Mouse (Mus musculus): Measurements from ENCODE around the gene Eif4h. TPM values are rescaled to one million over a fixed set of nuclear protein-coding genes. Genes with fewer than 3 reads are reported as not detected.

The Eif4h gene
- total RNA-seq, 2 experiments from 2014 or later = 151 to 159 TPM

Small RNAs within 50 kb of the gene (microRNA-seq; reads per million reads assigned to microRNA genes)
- gene Mir7228 = 0 reads per million in 2 experiments

Other genes starting within 250 kb of the Eif4h start
- gene Gtf2ird1, start 182.8 kb downstream of the Eif4h start, total RNA-seq (2021) = 10 to 100 TPM; 19.9 to 29.2 TPM
- gene Clip2, start 87.1 kb downstream of the Eif4h start, total RNA-seq (2021) = 10 to 100 TPM; 10.1 to 12.8 TPM
- under 1 TPM; 0.14 to 0.16 TPM for gene Syna, start 79.3 kb downstream of the Eif4h start, total RNA-seq (2021)
- gene Rfc2, start 58.1 kb downstream of the Eif4h start, total RNA-seq (2021) = 10 to 100 TPM; 18.8 to 25.7 TPM
- gene Lat2, start 24.5 kb downstream of the Eif4h start, total RNA-seq (2021) = 1 to 10 TPM; 1.8 to 3.2 TPM
- gene Limk1, start 49.1 kb upstream of the Eif4h start, total RNA-seq (2021) = 10 to 100 TPM in 1 of 2 experiments, 1 to 10 TPM in 1; 8.4 to 11.4 TPM
- 100 to 1,000 TPM; 199 to 219 TPM for gene Eln, start 107.8 kb upstream of the Eif4h start, total RNA-seq (2021)

Measured in gastrocnemius, postnatal 10 days (tissue).